In the genomic region with DNA sequence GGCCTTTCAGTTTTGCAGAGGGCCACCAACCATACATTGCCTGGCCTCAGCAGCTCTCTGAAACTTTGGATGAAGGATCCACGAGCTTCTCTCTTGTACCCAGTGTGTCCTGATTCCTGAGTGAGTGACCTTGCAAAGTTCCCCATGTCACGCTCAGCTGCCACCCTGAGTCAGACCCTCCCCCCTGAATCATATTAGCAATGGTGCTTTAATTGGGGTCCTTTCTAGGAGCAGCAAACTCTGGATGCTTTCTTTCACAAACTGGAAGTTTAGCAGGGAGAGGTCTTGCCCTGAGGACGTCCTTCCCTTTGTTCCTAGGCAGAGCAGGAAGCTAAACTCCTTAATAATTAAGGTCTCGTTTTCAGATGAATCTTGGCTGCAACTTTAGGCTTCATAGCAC, we compare ENCODE assay signal across 23 mouse cellular contexts.
"Had no signal": no experiment of that assay in that cellular context is flagged by ENCODE, and none has a peak within 500 bp of the region (broad histone marks: within the 10 kb centered on the region; RNA-seq: fewer than 3 reads in every experiment).

No protein-coding gene starts in this region.

- H3K9me3 ChIP-seq: heart, embryonic 10.5 days; heart, embryonic 12.5 days; hindbrain, embryonic 12.5 days; intestine, embryonic 15.5 days; limb, embryonic 15.5 days; liver, embryonic 12.5 days had no signal

- H3K27ac ChIP-seq: gastrocnemius, adult 2 months; heart, adult 2 months; heart, embryonic 10.5 days; hindbrain, embryonic 10.5 days; hindbrain, embryonic 12.5 days; hindbrain, embryonic 14.5 days; intestine, embryonic 15.5 days; layer of hippocampus, adult 2 months; left cerebral cortex, adult 2 months; limb, embryonic 13.5 days; limb, embryonic 15.5 days; liver, embryonic 12.5 days; liver, embryonic 14.5 days had no signal

- H3K36me3 ChIP-seq: heart, embryonic 10.5 days; heart, embryonic 12.5 days; hindbrain, embryonic 10.5 days; hindbrain, embryonic 12.5 days; intestine, embryonic 15.5 days; limb, embryonic 13.5 days; limb, embryonic 15.5 days; liver, embryonic 12.5 days had no signal

- H3K27me3 ChIP-seq: hindbrain, embryonic 12.5 days; intestine, embryonic 15.5 days; limb, embryonic 13.5 days; limb, embryonic 15.5 days; liver, embryonic 12.5 days had no signal

- DNase-seq: gastrocnemius, adult 2 months; gastrocnemius, postnatal 10 days; gastrocnemius, postnatal 25 days; heart, adult 2 months; heart, postnatal 10 days; heart, postnatal 4 days; kidney, adult 18-20 months; kidney, adult 8-10 months; kidney, postnatal 10 days; kidney, postnatal 25 days; kidney, postnatal 4 days had no signal

- H3K4me3 ChIP-seq: gastrocnemius, adult 2 months; heart, adult 2 months; heart, embryonic 10.5 days; heart, embryonic 12.5 days; hindbrain, embryonic 10.5 days; hindbrain, embryonic 12.5 days; intestine, embryonic 15.5 days; layer of hippocampus, adult 2 months; left cerebral cortex, adult 2 months; limb, embryonic 13.5 days; limb, embryonic 15.5 days; liver, embryonic 12.5 days had no signal
